Mouse (Mus musculus) urinary bladder, postnatal 25 days (tissue): Measurements from ENCODE around the gene Tmem51.
"Not testable (repeated sequence)": the region's sequence is repeated elsewhere in the genome, so short reads cannot be mapped to it uniquely, and the experiment has no call there.

Experiments
- DNase-seq: peaks from one replicate; pipeline ENCODE4 v3.0.0; 2022; ENCODE audit warnings: low spot score

The Tmem51 gene

GRCm38 (mm10) chr4:142017686-142018085, 66.4 kb downstream of the Tmem51 start:
- DNase-seq = no peak

DNA sequence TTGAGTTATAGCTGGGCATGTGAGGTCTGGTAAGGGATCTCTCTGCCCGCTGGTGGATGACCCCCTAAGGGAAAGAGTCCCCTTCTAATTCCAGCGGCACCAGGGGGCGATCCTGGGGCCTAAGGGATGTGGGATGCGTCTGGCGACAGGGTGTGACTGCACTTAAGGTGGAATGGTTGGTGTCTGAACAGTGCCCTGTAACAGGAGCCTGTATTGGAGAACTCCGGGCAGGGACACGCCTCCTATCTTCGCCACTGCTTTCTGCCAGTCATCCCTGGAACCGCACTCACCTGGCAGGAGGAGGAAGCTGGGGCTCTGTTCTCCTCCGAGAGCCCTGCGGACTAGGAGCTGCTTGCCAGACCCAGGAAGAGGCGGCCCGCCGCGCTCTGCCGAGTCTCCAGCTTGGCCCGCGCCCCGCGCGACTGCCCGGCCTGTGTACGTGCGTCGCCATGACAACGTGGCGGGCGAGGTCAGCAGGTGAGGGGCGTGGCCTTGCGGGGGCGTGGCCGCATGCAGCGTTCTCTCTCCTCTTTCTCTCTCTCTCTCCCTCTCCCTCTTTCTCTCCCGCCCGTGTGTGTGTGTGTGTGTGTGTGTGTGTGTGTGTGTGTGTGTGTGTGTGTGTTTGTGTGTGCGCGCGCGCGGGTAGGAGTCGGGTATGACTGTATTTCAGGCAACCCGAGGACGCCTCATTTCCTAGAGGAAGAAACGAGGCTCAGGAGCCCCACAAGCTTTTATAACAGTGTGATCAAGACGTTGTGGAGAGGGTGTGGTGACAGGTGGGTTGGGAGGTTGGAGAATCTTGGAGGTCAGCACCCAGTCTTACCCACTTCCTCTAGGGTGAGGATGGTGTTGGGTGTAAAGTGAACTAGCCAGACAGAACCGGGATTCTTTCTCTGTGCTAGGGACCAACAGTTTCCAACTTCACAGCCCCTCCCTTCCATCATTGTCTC, 69.2 kb downstream of the Tmem51 start, which contains the start of gene Fhad1:
Fhad1 (minus strand) TSS at position 424 of the 950 bp plus-strand sequence.
- peak; percentile 81 for DNase-seq

- DNase-seq = no peak
These were observed 72.9 kb downstream of the Tmem51 start for GRCm38 (mm10) chr4:142011236-142011635.

DNA sequence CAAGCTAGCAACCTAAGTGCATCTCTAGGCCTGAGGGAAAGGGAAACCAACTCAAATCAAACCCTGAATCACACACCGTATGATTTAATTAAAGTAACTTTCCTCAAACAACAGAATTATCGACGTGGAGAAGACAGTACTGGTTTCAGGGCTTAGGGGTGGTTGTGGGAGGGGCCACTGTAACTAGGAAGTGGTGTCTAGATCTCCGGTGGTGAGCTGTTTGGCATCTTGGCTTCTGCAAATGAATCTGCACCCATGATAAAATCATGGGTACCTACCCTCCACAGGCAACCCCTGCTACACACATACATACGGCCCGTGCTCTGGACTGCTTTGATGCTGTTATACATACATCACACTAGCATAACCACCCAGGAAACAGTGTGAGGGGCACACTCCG, 73.7 kb downstream of the Tmem51 start:
- no peak for DNase-seq

- no peak for DNase-seq
These were observed 75.9 kb downstream of the Tmem51 start for GRCm38 (mm10) chr4:142008206-142008605.

DNA sequence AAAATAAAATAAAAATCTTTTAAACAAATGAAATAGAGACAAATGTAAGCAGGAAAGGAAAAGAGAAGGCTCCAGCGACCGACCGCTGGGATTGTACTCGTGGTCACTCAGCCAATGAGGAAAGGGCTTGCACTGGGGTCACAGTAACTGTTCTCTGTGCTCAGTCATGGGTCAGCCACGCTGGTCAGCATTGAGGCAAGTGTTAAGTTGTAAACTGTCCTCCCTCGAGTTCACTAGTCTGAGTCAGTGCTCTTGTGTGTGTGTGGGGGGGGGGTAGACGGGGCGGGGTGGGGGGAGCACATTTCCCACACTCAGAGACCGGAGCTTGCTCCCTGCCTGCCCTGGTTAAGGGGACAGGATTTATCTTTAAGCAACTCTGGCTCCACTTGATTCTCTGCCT, 83.5 kb downstream of the Tmem51 start:
- DNase-seq = no peak

GRCm38 (mm10) chr4:141999494-142000074, 84.5 kb downstream of the Tmem51 start:
- no peak for DNase-seq

- no peak for DNase-seq
These were observed 85.8 kb downstream of the Tmem51 start for GRCm38 (mm10) chr4:141998282-141998821.

GRCm38 (mm10) chr4:141996880-141997279, 87.2 kb downstream of the Tmem51 start:
- DNase-seq = no peak

DNA sequence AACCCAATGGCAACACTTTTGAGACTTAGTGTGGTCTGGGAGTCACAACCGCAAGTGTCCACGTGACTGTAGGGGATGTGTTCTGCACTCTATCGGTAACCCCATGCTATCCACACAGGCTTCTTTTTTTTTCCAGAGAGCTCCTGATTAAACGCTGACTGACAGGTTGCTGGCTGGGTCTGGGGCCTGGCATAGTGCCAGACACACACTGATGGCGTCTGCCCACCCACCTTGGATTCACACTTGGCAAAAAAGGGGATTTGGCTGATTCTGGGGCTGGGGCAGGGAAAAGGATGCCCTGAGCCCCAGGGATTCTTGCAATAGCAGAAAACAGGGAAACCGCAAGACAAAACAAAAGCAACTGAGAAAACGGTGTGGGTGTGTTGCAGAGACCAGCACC, 88.0 kb downstream of the Tmem51 start:
- DNase-seq = no peak

DNA sequence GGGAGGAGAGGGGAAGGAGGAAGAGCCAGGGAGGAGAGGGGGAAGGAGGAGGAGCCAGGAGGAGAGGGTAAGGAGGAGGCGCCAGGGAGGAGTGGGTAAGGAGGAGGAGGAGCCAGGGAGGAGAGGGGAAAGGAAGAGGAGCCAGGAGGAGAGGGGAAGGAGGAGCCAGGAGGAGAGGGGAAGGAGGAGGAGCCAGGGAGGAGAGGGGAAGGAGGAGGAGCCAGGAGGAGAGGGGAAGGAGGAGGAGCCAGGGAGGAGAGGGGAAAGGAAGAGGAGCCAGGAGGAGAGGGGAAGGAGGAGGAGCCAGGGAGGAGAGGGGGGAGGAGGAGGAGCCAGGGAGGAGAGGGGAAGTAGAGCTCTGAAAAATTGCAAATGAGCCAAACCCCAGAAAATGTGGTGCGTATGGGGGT, 90.0 kb downstream of the Tmem51 start:
- DNase-seq = not testable (repeated sequence)

- no peak for DNase-seq
These were observed 90.6 kb downstream of the Tmem51 start for GRCm38 (mm10) chr4:141993347-141994061.

DNA sequence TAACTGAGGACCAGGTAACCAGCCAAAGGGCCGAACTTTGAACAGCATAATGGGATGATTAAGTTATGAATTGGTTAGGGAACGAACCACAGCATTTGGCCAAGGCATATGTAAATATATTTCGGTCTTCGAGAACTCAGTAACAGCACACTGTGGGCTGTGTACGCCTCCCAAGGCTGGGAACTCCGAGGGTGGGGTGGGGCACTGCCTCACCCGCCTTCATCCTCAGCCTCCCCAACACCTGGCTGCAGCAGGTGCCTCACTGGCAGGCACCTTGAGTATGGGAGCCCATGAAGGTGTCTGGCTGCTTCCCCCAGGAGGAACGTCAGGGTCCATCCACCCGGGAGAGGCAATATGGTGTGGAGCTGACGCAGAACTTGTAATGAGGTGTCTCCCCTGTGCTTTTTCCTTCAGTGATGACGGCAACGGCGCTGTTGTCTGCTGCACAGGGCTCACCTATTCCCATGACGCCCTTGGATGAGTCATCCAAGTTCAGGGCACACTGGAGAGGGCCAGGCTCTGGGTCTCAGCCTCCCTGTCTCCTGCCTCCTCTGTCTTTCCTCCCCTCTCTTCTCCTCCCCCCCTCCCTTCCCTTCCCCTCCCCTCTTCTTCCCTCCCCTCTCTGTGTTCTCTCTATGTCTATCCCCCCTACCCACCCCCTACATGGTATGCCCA, 91.4 kb downstream of the Tmem51 start:
- DNase-seq = no peak

- no peak for DNase-seq
These were observed 95.9 kb downstream of the Tmem51 start for GRCm38 (mm10) chr4:141988178-141988577.

DNA sequence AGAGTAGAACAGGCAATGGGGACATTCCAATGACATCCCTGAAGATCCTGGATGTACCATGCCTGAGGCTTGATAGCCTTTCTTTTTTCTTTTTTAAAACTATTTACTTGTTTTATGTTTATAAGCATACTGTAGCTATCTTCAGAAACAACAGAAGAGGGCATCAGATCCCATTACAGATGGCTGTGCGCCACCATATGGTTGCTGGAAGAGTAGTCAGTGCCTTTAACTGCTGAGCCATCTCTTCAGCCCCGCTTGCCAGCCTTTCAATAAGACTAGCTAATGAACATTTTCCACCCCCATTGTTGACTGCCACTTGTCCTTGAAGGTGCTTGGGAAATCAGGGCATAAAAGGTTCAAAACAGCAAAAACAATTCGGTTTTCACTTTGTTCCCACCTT, 100.4 kb downstream of the Tmem51 start:
- no peak for DNase-seq

GRCm38 (mm10) chr4:141981475-141981874, 102.6 kb downstream of the Tmem51 start:
- no peak for DNase-seq
